Mouse (Mus musculus) granulocyte monocyte progenitor cell, adult 5-6 weeks (primary cell): Measurements from ENCODE around the gene Olfr609. TPM values are rescaled to one million over a fixed set of nuclear protein-coding genes. Genes with fewer than 3 reads are reported as not detected.
"Not testable (repeated sequence)": the region's sequence is repeated elsewhere in the genome, so short reads cannot be mapped to it uniquely, and the experiment has no call there.

ENCODE experiments used
- ATAC-seq: replicated peaks from 2 replicates; pipeline ENCODE4 v1.8.0; 2016; ENCODE audit warnings: mild to moderate bottlenecking, moderate TSS enrichment, inconsistent platforms; ENCODE audit not compliant: poor library complexity, severe bottlenecking
- total RNA-seq, 2 experiments: library from RNA; stranded (forward) in 1 of 2; stranded (reverse) in 1 of 2; fragments of 200-712, 200-1000 nt in 1 of 2; fragments of >200 nt in 1 of 2; fragmentation: Nextera tagmentation in 1 of 2; gene quantifications; 2 replicates each; pipeline ENCODE4 v1.2.3; 2014 to 2017

Olfr609 gene
- total RNA-seq (2014; fragmentation: Nextera tagmentation) = not detected in 2 replicates
- total RNA-seq (2017) = not detected in 2 replicates

- no peak for ATAC-seq
Observed at GRCm38 (mm10) chr7:103497962-103498361, at the start of gene Olfr609. TSS of gene Olfr609 (minus strand) at chr7:103498062.

- not testable (repeated sequence) for ATAC-seq
Observed at GRCm38 (mm10) chr7:103542617-103543016, 44.8 kb upstream of the Olfr609 start, which contains the start of gene Olfr612. TSS of gene Olfr612 (minus strand) at chr7:103542717.

GRCm38 (mm10) chr7:103520746-103521145 lies 22.9 kb upstream of the Olfr609 start, which contains the start of gene Olfr611:
TSS of gene Olfr611 (minus strand) at chr7:103520846.
- ATAC-seq = not testable (repeated sequence)

GRCm38 (mm10) chr7:103512022-103512421 lies 14.2 kb upstream of the Olfr609 start, which contains the start of gene Olfr610:
TSS of gene Olfr610 (minus strand) at chr7:103512122.
- no peak for ATAC-seq

- not testable (repeated sequence) for ATAC-seq
Observed at GRCm38 (mm10) chr7:103477106-103477505, 20.8 kb downstream of the Olfr609 start.

- ATAC-seq = no peak
Observed at GRCm38 (mm10) chr7:103469577-103469976, 28.3 kb downstream of the Olfr609 start, which contains the start of gene Olfr608. TSS of gene Olfr608 (plus strand) at chr7:103469877.

GRCm38 (mm10) chr7:103460590-103460989 lies 37.3 kb downstream of the Olfr609 start:
- ATAC-seq = no peak

GRCm38 (mm10) chr7:103448746-103449145 lies 49.1 kb downstream of the Olfr609 start, which contains the start of gene Olfr606:
TSS of gene Olfr606 (plus strand) at chr7:103449046.
- ATAC-seq = no peak

GRCm38 (mm10) chr7:103445339-103445738 lies 52.5 kb downstream of the Olfr609 start, which contains the start of gene Olfr605:
TSS of gene Olfr605 (minus strand) at chr7:103445439.
- no peak for ATAC-seq

Other genes with a start within 250 kb of the Olfr609 start
- not detected in 2 replicates for gene Usp17ld, start 245.6 kb downstream of the Olfr609 start, total RNA-seq (2014; fragmentation: Nextera tagmentation)
- not detected in 2 replicates for gene Usp17ld, start 245.6 kb downstream of the Olfr609 start, total RNA-seq (2017)
- not detected in 2 replicates for gene Olfr596, start 192.4 kb downstream of the Olfr609 start, total RNA-seq (2014; fragmentation: Nextera tagmentation)
- gene Olfr596, start 192.4 kb downstream of the Olfr609 start, total RNA-seq (2017) = not detected in 2 replicates
- gene Olfr597, start 181.7 kb downstream of the Olfr609 start, total RNA-seq (2014; fragmentation: Nextera tagmentation) = not detected in 2 replicates
- gene Olfr597, start 181.7 kb downstream of the Olfr609 start, total RNA-seq (2017) = not detected in 2 replicates
- not detected in 2 replicates for gene Olfr598, start 174.5 kb downstream of the Olfr609 start, total RNA-seq (2014; fragmentation: Nextera tagmentation)
- not detected in 2 replicates for gene Olfr598, start 174.5 kb downstream of the Olfr609 start, total RNA-seq (2017)
- gene Olfr599, start 162.1 kb downstream of the Olfr609 start, total RNA-seq (2014; fragmentation: Nextera tagmentation) = not detected in 2 replicates
- gene Olfr599, start 162.1 kb downstream of the Olfr609 start, total RNA-seq (2017) = not detected in 2 replicates
- not detected in 2 replicates for gene Olfr600, start 148.4 kb downstream of the Olfr609 start, total RNA-seq (2014; fragmentation: Nextera tagmentation)
- gene Olfr600, start 148.4 kb downstream of the Olfr609 start, total RNA-seq (2017) = not detected in 2 replicates
- gene Olfr601, start 135.4 kb downstream of the Olfr609 start, total RNA-seq (2014; fragmentation: Nextera tagmentation) = not detected in 2 replicates
- not detected in 2 replicates for gene Olfr601, start 135.4 kb downstream of the Olfr609 start, total RNA-seq (2017)
- gene Olfr603, start 111.9 kb downstream of the Olfr609 start, total RNA-seq (2014; fragmentation: Nextera tagmentation) = not detected in 2 replicates
- gene Olfr603, start 111.9 kb downstream of the Olfr609 start, total RNA-seq (2017) = not detected in 2 replicates
- gene Usp17lc, start 83.0 kb downstream of the Olfr609 start, total RNA-seq (2014; fragmentation: Nextera tagmentation) = not detected in 2 replicates
- not detected in 2 replicates for gene Usp17lc, start 83.0 kb downstream of the Olfr609 start, total RNA-seq (2017)
- gene Olfr605, start 52.6 kb downstream of the Olfr609 start, total RNA-seq (2014; fragmentation: Nextera tagmentation) = not detected in 2 replicates
- gene Olfr605, start 52.6 kb downstream of the Olfr609 start, total RNA-seq (2017) = not detected in 2 replicates
- gene Olfr606, start 49.0 kb downstream of the Olfr609 start, total RNA-seq (2014; fragmentation: Nextera tagmentation) = not detected in 2 replicates
- not detected in 2 replicates for gene Olfr606, start 49.0 kb downstream of the Olfr609 start, total RNA-seq (2017)
- not detected in 2 replicates for gene Olfr607, start 33.9 kb downstream of the Olfr609 start, total RNA-seq (2014; fragmentation: Nextera tagmentation)
- gene Olfr607, start 33.9 kb downstream of the Olfr609 start, total RNA-seq (2017) = not detected in 2 replicates
- gene Olfr608, start 28.2 kb downstream of the Olfr609 start, total RNA-seq (2014; fragmentation: Nextera tagmentation) = not detected in 2 replicates
- not detected in 2 replicates for gene Olfr608, start 28.2 kb downstream of the Olfr609 start, total RNA-seq (2017)
- gene Olfr610, start 14.1 kb upstream of the Olfr609 start, total RNA-seq (2014; fragmentation: Nextera tagmentation) = not detected in 2 replicates
- gene Olfr610, start 14.1 kb upstream of the Olfr609 start, total RNA-seq (2017) = not detected in 2 replicates
- gene Olfr611, start 22.8 kb upstream of the Olfr609 start, total RNA-seq (2014; fragmentation: Nextera tagmentation) = not detected in 2 replicates
- not detected in 2 replicates for gene Olfr611, start 22.8 kb upstream of the Olfr609 start, total RNA-seq (2017)
- not detected in 2 replicates for gene Olfr612, start 44.7 kb upstream of the Olfr609 start, total RNA-seq (2014; fragmentation: Nextera tagmentation)
- gene Olfr612, start 44.7 kb upstream of the Olfr609 start, total RNA-seq (2017) = not detected in 2 replicates
- gene Olfr613, start 50.0 kb upstream of the Olfr609 start, total RNA-seq (2014; fragmentation: Nextera tagmentation) = not detected in 2 replicates
- not detected in 2 replicates for gene Olfr613, start 50.0 kb upstream of the Olfr609 start, total RNA-seq (2017)
- not detected in 2 replicates for gene Olfr615, start 58.0 kb upstream of the Olfr609 start, total RNA-seq (2014; fragmentation: Nextera tagmentation)
- not detected in 2 replicates for gene Olfr615, start 58.0 kb upstream of the Olfr609 start, total RNA-seq (2017)
- not detected in 2 replicates for gene Olfr616, start 71.1 kb upstream of the Olfr609 start, total RNA-seq (2014; fragmentation: Nextera tagmentation)
- gene Olfr616, start 71.1 kb upstream of the Olfr609 start, total RNA-seq (2017) = not detected in 2 replicates
- not detected in 2 replicates for gene Olfr617, start 75.0 kb upstream of the Olfr609 start, total RNA-seq (2014; fragmentation: Nextera tagmentation)
- gene Olfr617, start 75.0 kb upstream of the Olfr609 start, total RNA-seq (2017) = not detected in 2 replicates
- gene Olfr618, start 92.0 kb upstream of the Olfr609 start, total RNA-seq (2014; fragmentation: Nextera tagmentation) = not detected in 2 replicates
- gene Olfr618, start 92.0 kb upstream of the Olfr609 start, total RNA-seq (2017) = not detected in 2 replicates
- gene Olfr619, start 102.5 kb upstream of the Olfr609 start, total RNA-seq (2014; fragmentation: Nextera tagmentation) = not detected in 2 replicates
- gene Olfr619, start 102.5 kb upstream of the Olfr609 start, total RNA-seq (2017) = not detected in 2 replicates
- gene Olfr620, start 114.5 kb upstream of the Olfr609 start, total RNA-seq (2014; fragmentation: Nextera tagmentation) = not detected in 2 replicates
- not detected in 2 replicates for gene Olfr620, start 114.5 kb upstream of the Olfr609 start, total RNA-seq (2017)
- not detected in 2 replicates for gene Olfr622, start 144.6 kb upstream of the Olfr609 start, total RNA-seq (2014; fragmentation: Nextera tagmentation)
- gene Olfr622, start 144.6 kb upstream of the Olfr609 start, total RNA-seq (2017) = not detected in 2 replicates
- gene Olfr623, start 165.6 kb upstream of the Olfr609 start, total RNA-seq (2014; fragmentation: Nextera tagmentation) = not detected in 2 replicates
- gene Olfr623, start 165.6 kb upstream of the Olfr609 start, total RNA-seq (2017) = not detected in 2 replicates
- not detected in 2 replicates for gene Olfr624, start 173.1 kb upstream of the Olfr609 start, total RNA-seq (2014; fragmentation: Nextera tagmentation)
- not detected in 2 replicates for gene Olfr624, start 173.1 kb upstream of the Olfr609 start, total RNA-seq (2017)
- not detected in 2 replicates for gene Olfr625-ps1, start 184.7 kb upstream of the Olfr609 start, total RNA-seq (2014; fragmentation: Nextera tagmentation)
- gene Olfr625-ps1, start 184.7 kb upstream of the Olfr609 start, total RNA-seq (2017) = not detected in 2 replicates
- not detected in 2 replicates for gene Olfr243, start 216.6 kb upstream of the Olfr609 start, total RNA-seq (2014; fragmentation: Nextera tagmentation)
- gene Olfr243, start 216.6 kb upstream of the Olfr609 start, total RNA-seq (2017) = not detected in 2 replicates
- not detected in 2 replicates for gene Olfr628, start 232.3 kb upstream of the Olfr609 start, total RNA-seq (2014; fragmentation: Nextera tagmentation)
- not detected in 2 replicates for gene Olfr628, start 232.3 kb upstream of the Olfr609 start, total RNA-seq (2017)
- not detected in 2 replicates for gene Olfr629, start 246.9 kb upstream of the Olfr609 start, total RNA-seq (2014; fragmentation: Nextera tagmentation)
- gene Olfr629, start 246.9 kb upstream of the Olfr609 start, total RNA-seq (2017) = not detected in 2 replicates